Mouse (Mus musculus) brain, embryonic 14.5 days (tissue): ENCODE data around the gene Ctr9.

ENCODE experiments used
- CTCF ChIP-seq: fragments of 200-500 bp; IDR thresholded peaks from 2 replicates; pipeline ENCODE4 v1.5.1; 2012; ENCODE audit warnings: inconsistent platforms, mild to moderate bottlenecking, moderate library complexity, borderline replicate concordance; ENCODE audit not compliant: insufficient read depth, insufficient read length; ENCODE audit errors: extremely low read depth
- POLR2A ChIP-seq: fragments of 200-500 bp; IDR thresholded peaks from 2 replicates; pipeline ENCODE4 v1.6.1; 2012; ENCODE audit warnings: mild to moderate bottlenecking, inconsistent platforms, borderline replicate concordance; ENCODE audit not compliant: poor library complexity, insufficient read depth, insufficient read length, severe bottlenecking; ENCODE audit errors: extremely low read depth

GRCm38 (mm10) chr7:111069439-111070166 lies 40.9 kb downstream of the Ctr9 start:
- no peak for TF ChIP-seq CTCF
- no peak for TF ChIP-seq POLR2A
